Comparison of ENCODE assay signal across 8 mouse cellular contexts in the genomic region with DNA sequence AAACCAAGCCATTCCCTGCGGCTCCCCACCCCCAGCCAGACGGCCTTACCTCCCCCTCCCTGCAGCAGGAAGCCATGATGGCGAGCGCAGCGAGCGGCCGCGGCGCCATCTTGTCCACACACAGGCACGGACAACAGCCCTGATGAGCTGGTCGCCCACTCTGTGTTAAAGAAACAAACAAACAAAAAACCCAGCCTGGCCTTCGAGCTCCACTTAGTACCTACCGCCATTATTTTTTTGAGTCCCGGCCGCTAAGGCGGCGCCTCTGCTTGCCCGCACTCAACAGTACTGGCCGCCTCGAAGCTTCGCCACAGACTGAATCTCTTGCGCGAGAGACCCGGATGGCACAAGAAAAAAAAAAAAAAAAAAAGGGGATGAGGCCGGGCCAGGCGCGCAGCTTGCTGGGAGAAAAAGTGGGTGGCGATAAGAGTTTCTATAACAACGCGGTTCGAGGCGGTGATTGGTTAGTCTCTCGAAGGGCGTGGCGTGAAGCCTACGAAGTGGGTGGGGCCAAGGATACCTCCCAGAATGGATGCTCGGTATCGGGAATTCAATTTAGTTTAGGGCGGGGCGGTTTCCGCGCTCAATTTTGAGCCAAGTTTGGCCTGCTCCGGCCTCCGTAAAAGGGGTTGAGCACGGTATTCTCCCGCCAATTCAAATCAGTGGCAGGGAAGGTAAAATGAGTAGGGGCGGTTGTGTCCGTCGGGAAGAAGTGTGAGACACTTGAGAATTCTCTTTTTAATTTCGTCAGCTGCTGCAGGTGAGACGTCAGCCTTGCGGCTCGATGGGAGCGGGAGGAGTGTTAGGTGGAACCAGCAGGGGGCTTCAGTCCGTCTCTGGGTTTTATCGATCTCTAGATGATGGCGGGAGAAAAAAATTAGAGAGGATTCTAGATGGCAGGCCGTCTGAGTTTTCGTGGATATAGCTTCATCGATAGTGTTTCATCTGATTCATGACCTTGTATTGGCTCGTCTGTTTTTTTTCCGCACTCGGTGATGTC. TPM values are rescaled to one million over a fixed set of nuclear protein-coding genes. Genes with fewer than 3 reads are reported as not detected.
DNase-seq lines count a peak whose midpoint lies in the region; ATAC-seq lines count a peak whose summit lies in the region.

A gene (minus strand): TSS at position 350 of the 1,000 bp plus-strand sequence.
A gene (plus strand): TSS at position 652 of the 1,000 bp plus-strand sequence.

- under 1% methylated on average over 63 of the region's 63 CpGs for WGBS in lung, embryonic 16.5 days

- ATAC-seq in hematopoietic stem cell, adult 5-6 weeks (replicated peaks in 1 of 2; ENCODE audit: insufficient read depth in 1 of 2, low FRiP score in 2 of 2, low TSS enrichment in 1 of 2, low read depth in 1 of 2, poor library complexity in 2 of 2, severe bottlenecking in 2 of 2), result peak; percentile 96 to 99
- peak; percentile 99 for ATAC-seq in lung, embryonic 16.5 days (ENCODE audit: low read depth)

- H3K36me3 ChIP-seq in lung, embryonic 16.5 days (ENCODE audit: control insufficient read depth, insufficient read depth, low read length), result peaks cover 8% of the 10 kb centered on the region

- H3K4me3 ChIP-seq in lung, embryonic 16.5 days (ENCODE audit: low read length), result peak within 1 kb of the TSS; percentile 86

- H3K27me3 ChIP-seq in lung, embryonic 16.5 days (ENCODE audit: control insufficient read depth, insufficient read depth, low read depth, low read length), result no peaks in the 10 kb centered on the region

- peak; percentile 97 for DNase-seq in MEL-GATA-1-ER (ENCODE audit: extremely low read depth, low read depth)
- peak; percentile 99 for DNase-seq in cerebellum, adult 8-10 months
- peak; percentile 100 for DNase-seq in forelimb bud, embryonic 11.5 days (ENCODE audit: low read depth, low spot score)
- DNase-seq in layer of hippocampus, adult 9-10 months (ENCODE audit: low spot score), result peak; percentile 99
- DNase-seq in ovary, postnatal 10 days (ENCODE audit: low spot score), result peak; percentile 96
- DNase-seq in thymus, postnatal 10 days (ENCODE audit: low spot score in 2 of 2), result peak; percentile 98 to 99

- H3K27ac ChIP-seq in lung, embryonic 16.5 days (ENCODE audit: low read length), result peak within 1 kb of the TSS; percentile 99

- H3K4me2 ChIP-seq in lung, embryonic 16.5 days (ENCODE audit: low read depth, low read length), result peak within 1 kb of the TSS; percentile 84

- peak within 1 kb of the TSS; percentile 88 for H3K9ac ChIP-seq in lung, embryonic 16.5 days (ENCODE audit: low read length)

- H3K9me3 ChIP-seq in lung, embryonic 16.5 days (ENCODE audit: control insufficient read depth, low read length), result no peaks in the 10 kb centered on the region

- peaks cover 18% of the 10 kb centered on the region for H3K4me1 ChIP-seq in lung, embryonic 16.5 days (replicated peaks; ENCODE audit: control insufficient read depth, insufficient read depth, low read length)

RNA-seq across cellular contexts. Expression of the first gene that starts in this region (rescaled TPM):
- total RNA-seq in hematopoietic stem cell, adult 5-6 weeks (2017), result 376 and 381 TPM in 2 replicates
- polyA plus RNA-seq in lung, embryonic 16.5 days (2015; fragmentation: Nextera tagmentation; extraction: Ambion mirVana), result 110 and 116 TPM in 2 replicates

RNA-seq across cellular contexts. Expression of the second gene that starts in this region (rescaled TPM):
- total RNA-seq in hematopoietic stem cell, adult 5-6 weeks (2017), result 37.5 and 38.5 TPM in 2 replicates
- 28.6 and 32.4 TPM in 2 replicates for polyA plus RNA-seq in lung, embryonic 16.5 days (2015; fragmentation: Nextera tagmentation; extraction: Ambion mirVana)

Comparison
In these comparisons a context has a peak if more than half of its experiments do, and no peak if none do; other contexts are left out.
1. Peak in every context shown above with its lines: DNase-seq, ATAC-seq, H3K4me3 ChIP-seq and H3K27ac ChIP-seq.